Mouse (Mus musculus) testis, adult 2 months (tissue): ENCODE results near the gene Fxyd7.

Experiments used
- CTCF ChIP-seq: fragments of 200-500 bp; IDR thresholded peaks from 2 replicates; pipeline ENCODE4 v1.5.1; 2012; ENCODE audit warnings: low read depth, mild to moderate bottlenecking, inconsistent platforms, low read length, moderate library complexity; ENCODE audit not compliant: control insufficient read depth, insufficient read depth, insufficient replicate concordance
- POLR2A ChIP-seq: fragments of 200-500 bp; IDR thresholded peaks from 2 replicates; pipeline ENCODE4 v1.6.1; 2012; ENCODE audit warnings: low read depth, mild to moderate bottlenecking, inconsistent platforms, low read length, moderate library complexity; ENCODE audit not compliant: control insufficient read depth

GRCm38 (mm10) chr7:31076492-31076891 is 25.2 kb upstream of the Fxyd7 start, which contains the start of gene Fxyd3:
- TF ChIP-seq CTCF = no peak
- TF ChIP-seq POLR2A = no peak
